Mouse (Mus musculus) stomach, postnatal 0 days (tissue): ENCODE results near the gene Rbm7. TPM values are rescaled to one million over a fixed set of nuclear protein-coding genes. Genes with fewer than 3 reads are reported as not detected.
A peak's percentile ranks its signal among the peaks of the same experiment; 100 is the strongest.

Source experiments
- ATAC-seq: fragments of 200-750 bp; cut with Nextera tagmentation; 2 replicates; pipeline ENCODE4 v1.8.0; 2017; ENCODE audit not compliant: low FRiP score, low TSS enrichment
- DNase-seq: peaks from one replicate; pipeline ENCODE4 v3.0.0-alpha.2; 2016; ENCODE audit warnings: low spot score
- H3K27ac ChIP-seq: fragments of 300-500 bp; sonication (generic); replicated peaks from 2 replicates; pipeline ENCODE4 v1.5.1; 2014; ENCODE audit warnings: mild to moderate bottlenecking, control low read depth
- H3K27me3 ChIP-seq: fragments of 300-500 bp; sonication (generic); 2 replicates; pipeline ENCODE4 v1.6.1; 2014; ENCODE audit warnings: low read length; ENCODE audit not compliant: control insufficient read depth, insufficient read depth
- H3K36me3 ChIP-seq: fragments of 300-500 bp; sonication (generic); 2 replicates; pipeline ENCODE4 v1.6.1; 2014; ENCODE audit warnings: low read length, mixed read lengths; ENCODE audit not compliant: control insufficient read depth, insufficient read depth
- H3K4me1 ChIP-seq: fragments of 300-500 bp; sonication (generic); replicated peaks from 2 replicates; pipeline ENCODE4 v1.6.1; 2014; ENCODE audit warnings: antibody characterized with exemption; ENCODE audit not compliant: control insufficient read depth, insufficient read depth
- H3K4me2 ChIP-seq: fragments of 300-500 bp; sonication (generic); replicated peaks from 2 replicates; pipeline ENCODE4 v1.6.1; 2014; ENCODE audit warnings: low read depth, mild to moderate bottlenecking, control low read depth, moderate library complexity
- H3K4me3 ChIP-seq: fragments of 300-500 bp; sonication (generic); 2 replicates; pipeline ENCODE4 v1.5.1; 2014; ENCODE audit warnings: low read depth, low read length, control low read depth
- H3K9ac ChIP-seq: fragments of 300-500 bp; sonication (generic); 2 replicates; pipeline ENCODE4 v1.6.1; 2014; ENCODE audit warnings: mild to moderate bottlenecking, low read length, control low read depth, mixed read lengths
- H3K9me3 ChIP-seq: fragments of 300-500 bp; sonication (generic); 2 replicates; pipeline ENCODE4 v1.6.1; 2016; ENCODE audit warnings: low read length; ENCODE audit not compliant: control insufficient read depth
- CTCF ChIP-seq: IDR thresholded peaks from 2 replicates; pipeline ENCODE4 v1.5.1; 2016; ENCODE audit warnings: antibody characterized with exemption, low read depth, mild to moderate bottlenecking, moderate library complexity
- EP300 ChIP-seq: optimal IDR thresholded peaks from 2 replicates; pipeline ENCODE3; 2016; ENCODE audit warnings: antibody characterized with exemption
- WGBS: fragments of 180-500 bp; shearing (Covaris S2); extraction: QIAGEN DNeasy Blood & Tissue Kit; methylation state at CpG from one replicate; pipeline ENCODE4 v1.1.7; 2014; 5-methylcytosine and 5-hydroxymethylcytosine counted together
- microRNA-seq: library from miRNA; unstranded; fragments of <30 nt; microRNA quantifications from one replicate; pipeline ENCODE4, GENCODE M21; 2016
- polyA plus RNA-seq: library from polyadenylated mRNA; unstranded; fragments of >200 nt; fragmentation: Nextera tagmentation; extraction: Ambion mirVana; gene quantifications from 2 replicates; pipeline ENCODE4 v1.2.1, GENCODE M21; 2015

Gene Rbm7
- polyA plus RNA-seq, 1 experiment from 2014 or later, result 87.9 TPM

DNA sequence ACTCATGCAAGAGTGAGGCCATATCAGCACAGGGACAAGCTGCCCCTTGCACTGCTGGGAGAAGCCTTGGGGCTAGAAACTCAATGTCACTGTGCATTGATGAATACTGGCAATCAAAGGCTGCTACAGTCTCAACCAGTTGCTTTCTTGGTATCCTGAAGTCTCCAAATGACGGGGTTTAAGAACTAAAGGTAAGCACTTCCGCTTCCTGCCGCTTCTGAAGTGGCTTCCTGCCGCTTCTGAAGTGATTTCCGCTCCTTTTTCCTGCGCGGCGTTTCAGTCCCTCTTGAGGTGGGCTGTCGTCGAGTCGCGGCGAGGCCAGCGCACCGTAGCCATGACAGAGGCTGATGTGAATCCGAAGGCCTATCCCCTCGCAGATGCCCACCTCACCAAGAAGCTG is 45.0 kb downstream of the Rbm7 start:
- Histone ChIP-seq H3K9ac (no peak overlapping the region), H3K4me3 (no peak overlapping the region), H3K36me3 (no peaks in the 10 kb centered on the region), H3K4me2 (no peak overlapping the region), H3K4me1 (no peaks in the 10 kb centered on the region), H3K27ac (no peak overlapping the region), H3K9me3 (no peaks in the 10 kb centered on the region), H3K27me3 (no peaks in the 10 kb centered on the region)
- DNase-seq (no peak), ATAC-seq (no peak)
- TF ChIP-seq EP300 (no peak), CTCF (no peak)
- WGBS, result 87% methylated on average over 17 of the region's 17 CpGs

DNA sequence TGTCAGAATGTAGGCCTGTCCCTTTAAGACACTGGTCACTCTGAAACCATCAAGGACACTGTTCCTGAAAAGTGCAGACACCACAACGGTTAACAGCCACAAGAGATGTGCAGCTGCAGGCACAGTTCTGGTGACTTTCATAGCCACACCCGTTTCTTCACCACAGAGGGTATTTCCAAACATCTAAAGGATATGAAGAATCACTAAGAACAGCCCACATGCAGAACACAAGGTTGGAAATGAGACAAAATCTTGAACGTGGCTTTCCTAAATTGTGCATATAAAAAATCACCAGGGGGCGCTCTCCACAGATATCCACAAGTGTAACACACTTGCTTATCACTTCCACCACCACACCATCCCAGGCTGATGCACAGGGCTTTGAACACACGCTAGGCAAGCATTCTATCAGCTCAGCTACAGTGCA is 47.3 kb downstream of the Rbm7 start:
- H3K27ac ChIP-seq, result no peak overlapping the region
- no peaks in the 10 kb centered on the region for H3K36me3 ChIP-seq
- ATAC-seq (no peak), DNase-seq (no peak)
- H3K4me3 ChIP-seq, result no peak overlapping the region
- no peak overlapping the region for H3K4me2 ChIP-seq
- no peaks in the 10 kb centered on the region for H3K4me1 ChIP-seq
- WGBS, result 32% methylated on average over 5 of the region's 5 CpGs
- TF ChIP-seq EP300, result no peak
- TF ChIP-seq CTCF, result peak; percentile 76
- no peak overlapping the region for H3K9ac ChIP-seq
- H3K9me3 ChIP-seq, result no peaks in the 10 kb centered on the region
- H3K27me3 ChIP-seq, result no peaks in the 10 kb centered on the region

DNA sequence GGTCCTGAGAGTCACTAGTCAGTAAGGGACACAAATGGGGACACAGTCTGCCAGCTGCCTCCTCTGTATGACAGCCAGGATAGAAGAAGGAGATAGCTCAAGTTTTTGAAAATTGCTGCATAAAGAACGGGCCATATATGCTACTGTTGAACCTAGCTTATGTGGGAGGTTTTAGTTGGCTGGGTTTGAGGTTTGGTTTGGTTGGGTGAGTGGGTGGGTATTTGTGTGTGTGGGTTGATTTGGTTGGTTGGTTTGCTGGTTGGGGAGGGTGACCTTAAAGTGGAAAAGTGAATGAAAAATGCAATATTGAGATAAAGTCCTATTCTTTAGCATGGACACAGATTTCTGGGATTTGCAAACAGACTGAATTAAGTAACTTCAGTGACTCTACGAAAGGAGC is 50.3 kb downstream of the Rbm7 start:
- Histone ChIP-seq H3K4me2 (no peak overlapping the region), H3K9me3 (no peaks in the 10 kb centered on the region), H3K27me3 (no peaks in the 10 kb centered on the region), H3K27ac (no peak overlapping the region), H3K4me3 (no peak overlapping the region), H3K4me1 (no peaks in the 10 kb centered on the region), H3K36me3 (no peaks in the 10 kb centered on the region), H3K9ac (no peak overlapping the region)
- TF ChIP-seq CTCF (no peak), EP300 (no peak)
- ATAC-seq, result no peak
- WGBS, result 63% methylated on average over 2 of the region's 2 CpGs
- DNase-seq, result no peak

DNA sequence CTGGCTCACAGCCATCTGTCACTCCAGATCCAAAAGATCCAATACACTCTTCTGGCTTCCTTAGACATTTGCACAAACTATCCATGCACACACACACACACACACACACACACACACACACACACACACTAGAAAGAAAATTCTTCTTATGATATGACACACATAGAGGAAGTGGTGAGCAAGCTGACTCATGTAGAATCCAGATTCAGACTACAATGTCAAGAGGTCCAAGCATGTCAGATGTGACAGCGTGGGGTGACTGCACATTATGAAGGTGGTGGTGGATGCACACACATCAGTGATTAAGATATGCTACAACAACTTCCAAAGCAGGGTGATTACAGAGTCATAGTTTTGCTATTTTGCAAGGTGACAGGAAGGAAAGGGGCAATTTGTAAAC is 51.2 kb downstream of the Rbm7 start:
- DNase-seq, result no peak
- H3K27ac ChIP-seq, result no peak overlapping the region
- WGBS, result 70% methylated on average over 1 of the region's 1 CpGs
- H3K9me3 ChIP-seq, result no peaks in the 10 kb centered on the region
- no peak overlapping the region for H3K4me2 ChIP-seq
- no peak for ATAC-seq
- no peak overlapping the region for H3K4me3 ChIP-seq
- no peaks in the 10 kb centered on the region for H3K4me1 ChIP-seq
- H3K9ac ChIP-seq, result no peak overlapping the region
- no peaks in the 10 kb centered on the region for H3K27me3 ChIP-seq
- TF ChIP-seq EP300 (no peak), CTCF (no peak)
- no peaks in the 10 kb centered on the region for H3K36me3 ChIP-seq

Small RNA genes lying within 50 kb of the gene (microRNA-seq; reads per million reads assigned to microRNA genes)
- not detected for gene Gm23653

Other genes starting within 250 kb of the Rbm7 start
- 0.57 and 1.1 TPM in 2 replicates for gene Nxpe2, start 141.8 kb downstream of the Rbm7 start, polyA plus RNA-seq
- 152 and 172 TPM in 2 replicates for gene Rexo2, start 14.7 kb downstream of the Rbm7 start, polyA plus RNA-seq
- 49.6 and 50.4 TPM in 2 replicates for gene Gm5617, start 143 bp upstream of the Rbm7 start, polyA plus RNA-seq
- gene Nnmt, start 109.9 kb upstream of the Rbm7 start, polyA plus RNA-seq, result 3.3 and 5.3 TPM in 2 replicates